Mouse (Mus musculus) stomach, postnatal 0 days (tissue): ENCODE measurements at regions not wholly inside any gene's neighbourhood (a gene's known extent, or its start where the extent isn't known, plus 50 kb on each side); places are given as distances from the start of the nearest gene placed in this dataset.

ENCODE experiments used
- CTCF ChIP-seq: IDR thresholded peaks from 2 replicates; pipeline ENCODE4 v1.5.1; 2016; ENCODE audit warnings: antibody characterized with exemption, low read depth, mild to moderate bottlenecking, moderate library complexity
- EP300 ChIP-seq: optimal IDR thresholded peaks from 2 replicates; pipeline ENCODE3; 2016; ENCODE audit warnings: antibody characterized with exemption

DNA sequence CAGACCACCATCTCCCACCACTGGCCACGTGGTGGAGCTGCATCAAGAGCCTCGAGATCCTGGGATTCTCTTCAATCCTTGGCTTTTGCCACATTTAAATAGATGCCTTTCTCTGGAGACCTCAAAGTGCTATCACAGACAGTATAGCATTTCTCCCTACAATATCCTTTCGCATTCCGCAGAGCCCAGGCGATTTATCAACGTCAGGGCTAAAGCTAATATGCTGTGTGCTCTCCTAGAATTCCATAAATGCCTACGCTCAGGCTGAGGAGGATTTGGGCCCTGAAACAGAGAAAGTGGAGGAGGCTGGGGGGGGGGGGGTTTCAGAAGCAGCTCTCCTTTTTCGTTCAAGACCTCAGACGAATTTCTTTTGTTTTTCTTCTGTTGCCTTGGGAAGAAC, 394.0 kb upstream of the 4930452B06Rik start:
- TF ChIP-seq CTCF (peak; percentile 34), EP300 (no peak)
